Mouse (Mus musculus): ENCODE results near the gene Galntl5.
"Not testable (repeated sequence)": the region's sequence is repeated elsewhere in the genome, so short reads cannot be mapped to it uniquely, and the experiment has no call there.

The Galntl5 gene

DNA sequence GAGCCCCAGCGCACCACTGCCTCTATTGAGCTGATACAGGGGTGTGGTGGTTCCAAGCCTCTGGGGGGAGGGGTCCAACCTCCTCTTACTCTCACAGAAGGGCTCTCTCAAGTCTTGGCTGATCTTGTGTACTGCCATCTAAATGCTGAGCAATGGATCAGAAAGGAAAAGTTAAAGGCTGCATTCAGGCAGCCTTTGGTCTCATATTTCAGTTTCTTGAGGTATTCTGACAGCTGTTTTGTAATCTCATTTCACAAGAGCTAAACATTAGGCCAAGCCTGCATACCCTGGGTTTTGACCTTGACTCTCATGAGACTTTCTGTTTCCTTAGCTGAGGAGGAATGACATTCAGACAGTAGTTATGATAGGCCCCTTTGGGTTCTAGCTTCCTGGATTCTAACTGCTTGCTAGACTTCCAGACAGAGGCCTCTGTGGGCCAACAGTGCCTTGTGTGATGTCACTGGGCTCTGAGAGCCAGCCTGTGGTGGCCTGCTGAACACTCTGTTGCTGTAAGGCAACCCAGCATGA, at the start of gene Galntl5:
Gene Galntl5, plus strand, starts transcription at position 457 of the 528 bp plus-strand sequence.
- DNase-seq: no peak

- no peak for DNase-seq
These were observed 34.6 kb upstream of the Galntl5 start for GRCm38 (mm10) chr5:25146705-25147104.

DNA sequence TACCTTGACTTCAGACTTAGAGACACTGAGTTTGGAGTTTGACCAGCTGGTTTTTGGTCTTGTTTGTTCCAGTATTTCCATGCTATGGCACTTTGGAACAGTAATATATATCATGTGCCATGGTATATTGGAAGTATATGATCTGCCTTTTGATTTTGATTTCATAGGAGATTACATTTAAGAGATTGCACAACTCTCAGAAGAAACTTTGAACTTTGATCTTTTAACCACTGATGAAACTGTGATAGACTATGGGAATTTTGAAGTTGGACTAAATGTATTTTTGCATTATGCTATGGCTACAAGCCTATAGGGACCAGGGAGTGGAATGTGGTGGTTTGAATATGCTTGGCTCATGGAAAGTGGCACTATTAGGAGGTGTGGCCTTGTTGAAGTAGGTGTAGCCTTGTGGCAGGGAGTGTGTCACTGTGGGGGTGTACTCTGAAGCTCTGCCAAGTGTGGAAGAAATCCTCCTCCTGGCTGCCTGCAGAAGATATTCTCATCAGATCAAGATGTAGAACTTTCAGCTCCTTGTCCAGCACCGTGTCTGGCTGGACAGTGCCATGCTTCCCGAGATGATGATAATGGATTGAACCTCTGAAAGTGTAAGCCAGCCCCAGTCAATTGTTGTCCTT, 31.8 kb upstream of the Galntl5 start:
- DNase-seq: no peak

- DNase-seq: no peak
These were observed 27.8 kb upstream of the Galntl5 start for GRCm38 (mm10) chr5:25153491-25153890.

GRCm38 (mm10) chr5:25153996-25154395, 27.3 kb upstream of the Galntl5 start:
- DNase-seq: no peak

DNA sequence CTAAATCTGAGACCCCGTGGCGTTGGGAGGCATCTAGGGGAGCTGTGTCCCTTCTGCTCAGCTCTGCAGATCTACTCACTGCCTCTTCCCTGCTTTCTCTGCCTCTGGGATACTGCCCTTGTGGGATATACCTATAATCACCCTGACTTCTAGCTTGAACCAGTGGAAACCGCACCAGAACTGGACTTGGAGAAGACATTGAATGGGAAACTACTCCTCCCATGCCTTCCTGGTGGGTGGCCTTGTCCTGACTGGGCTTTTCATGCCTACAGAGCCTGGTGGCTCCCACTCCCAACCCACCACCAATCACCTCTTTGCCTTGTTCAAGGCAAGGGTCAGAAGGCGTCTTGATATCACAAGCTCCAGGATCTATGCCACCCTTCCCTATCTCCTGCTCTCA, 26.4 kb upstream of the Galntl5 start:
- no peak for DNase-seq

DNA sequence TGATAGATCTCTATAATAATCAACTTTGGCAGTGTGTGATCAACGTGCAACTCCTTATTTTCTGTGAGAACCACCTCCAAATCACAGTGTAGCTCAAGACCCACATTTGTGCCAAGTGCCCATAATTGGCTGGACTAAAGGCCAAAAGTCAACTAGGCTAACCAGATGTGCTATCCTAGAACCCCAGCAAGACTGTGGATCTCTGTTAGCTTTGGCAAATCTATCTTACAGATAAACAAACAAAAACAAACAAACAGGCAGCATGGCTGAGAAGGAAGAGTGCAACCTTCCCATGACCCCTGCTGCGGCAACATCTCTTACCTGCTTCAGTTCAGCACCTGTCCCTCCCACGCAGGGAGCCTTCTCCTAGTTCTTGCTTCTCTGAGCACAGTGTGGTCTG, 25.9 kb upstream of the Galntl5 start:
- DNase-seq: no peak

DNA sequence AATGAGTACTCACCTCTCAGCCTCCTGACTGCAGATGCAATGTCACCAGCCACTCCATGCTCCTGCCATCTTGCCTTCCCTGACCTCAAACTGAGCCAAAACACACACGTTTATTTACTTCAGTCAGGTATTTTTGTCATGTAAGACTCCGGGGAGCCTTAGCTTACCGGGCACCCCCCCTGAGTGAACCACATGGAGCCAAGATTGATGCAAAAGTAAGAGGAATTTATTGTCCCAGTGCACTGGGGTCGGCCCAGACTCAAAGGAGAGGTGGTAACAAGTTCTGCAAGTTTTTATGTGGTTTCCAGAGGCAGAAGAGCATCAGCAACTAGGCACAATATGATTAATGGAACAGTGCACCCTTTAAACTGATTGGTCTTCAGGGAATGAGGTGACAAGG, 24.1 kb upstream of the Galntl5 start:
- no peak for DNase-seq

DNA sequence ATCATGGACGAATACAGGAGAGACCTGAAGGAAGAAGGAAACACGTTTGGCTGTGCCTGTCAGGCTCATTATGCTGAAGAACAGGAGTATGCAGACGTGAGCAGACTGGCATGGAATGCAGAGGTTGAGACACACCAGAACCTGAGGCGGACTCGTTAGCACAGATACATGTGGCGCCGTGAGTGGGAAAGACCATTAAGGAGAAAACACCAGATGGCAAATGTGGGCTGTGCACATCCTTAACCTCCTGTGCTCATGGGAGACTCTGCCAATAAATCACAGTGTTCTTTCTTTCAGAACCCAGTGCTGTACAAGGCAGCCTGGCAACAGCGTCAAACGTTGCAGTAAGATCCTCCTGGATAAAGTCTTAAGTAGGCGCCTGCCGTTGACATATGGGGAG, 20.7 kb upstream of the Galntl5 start:
- peak; percentile 10 to 12 for DNase-seq

DNA sequence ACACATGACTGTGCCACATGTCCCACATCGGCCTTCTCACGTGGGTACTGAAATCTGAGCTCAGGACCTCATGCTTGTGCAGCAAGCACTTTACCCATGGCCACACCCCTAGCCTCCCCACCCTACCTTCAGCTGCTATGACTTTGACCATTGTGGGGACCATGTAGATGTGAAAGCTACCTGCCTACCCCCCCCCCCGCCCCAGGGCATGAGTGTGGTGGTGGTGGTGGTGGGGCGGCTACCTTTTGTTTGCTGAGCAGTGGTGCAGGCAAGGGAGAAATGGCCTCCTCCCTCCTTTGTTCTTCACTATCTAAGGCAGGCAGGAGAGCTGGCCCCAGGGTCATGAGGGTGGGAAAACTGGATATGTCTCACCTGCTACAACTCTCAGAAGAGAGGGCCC, 18.3 kb upstream of the Galntl5 start:
- DNase-seq: no peak

- DNase-seq: no peak
These were observed 17.3 kb upstream of the Galntl5 start for GRCm38 (mm10) chr5:25163938-25164337.

GRCm38 (mm10) chr5:25164341-25164740, 16.9 kb upstream of the Galntl5 start:
- no peak for DNase-seq

DNA sequence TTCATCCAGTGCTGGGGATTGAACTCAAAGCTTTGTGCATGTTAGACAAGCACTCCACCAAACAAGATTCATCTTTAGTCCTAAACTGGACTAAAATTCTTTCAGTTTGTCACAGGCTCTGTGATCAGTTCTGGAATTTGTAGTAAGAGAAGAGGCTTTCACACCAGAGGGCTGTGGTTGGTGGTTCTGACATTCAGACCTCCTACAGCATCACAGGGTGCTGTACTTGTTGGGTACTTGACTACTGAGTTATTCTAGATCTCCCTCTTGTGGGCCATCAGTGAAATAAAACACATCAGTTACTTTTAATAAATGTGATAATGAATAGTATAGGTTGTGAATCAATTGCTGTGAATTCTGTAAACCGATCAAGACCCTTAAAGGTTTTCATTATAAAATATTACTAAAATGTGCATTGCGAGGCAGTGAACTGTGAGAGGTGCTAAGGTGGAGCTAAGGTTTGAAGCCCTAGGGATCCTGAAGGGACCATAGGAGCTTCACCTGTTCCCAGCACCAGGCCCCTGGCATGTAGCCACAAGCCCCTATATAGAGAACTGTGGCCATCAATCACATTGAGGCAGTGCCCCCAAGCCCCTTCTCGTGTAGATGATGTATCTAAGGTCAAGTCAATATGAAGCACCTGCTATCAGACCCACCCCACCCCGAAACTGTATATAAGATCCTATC, 16.0 kb upstream of the Galntl5 start:
- DNase-seq: no peak

GRCm38 (mm10) chr5:25165789-25166135, 15.5 kb upstream of the Galntl5 start:
- no peak for DNase-seq

GRCm38 (mm10) chr5:25166665-25167064, 14.6 kb upstream of the Galntl5 start:
- no peak for DNase-seq

DNA sequence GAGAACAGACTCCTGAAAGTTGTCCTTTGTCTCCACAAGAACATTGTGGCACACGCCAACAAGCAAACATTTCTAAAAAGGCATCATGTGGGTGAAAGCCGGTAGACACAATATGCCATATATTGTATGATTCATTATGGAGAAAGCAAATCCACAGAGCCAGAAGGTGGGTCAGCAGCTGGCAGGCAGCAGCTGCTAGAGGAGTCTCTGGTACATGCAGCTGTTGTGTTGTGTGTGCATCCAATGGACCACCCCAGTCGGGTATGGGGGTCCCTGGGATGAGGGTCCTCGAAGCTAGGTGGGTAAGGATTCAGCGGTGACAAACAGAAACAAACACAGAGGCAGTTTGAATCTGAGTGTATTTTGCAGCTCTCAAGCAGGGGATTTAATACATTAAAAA, 3.3 kb upstream of the Galntl5 start:
- not testable (repeated sequence) for DNase-seq

DNA sequence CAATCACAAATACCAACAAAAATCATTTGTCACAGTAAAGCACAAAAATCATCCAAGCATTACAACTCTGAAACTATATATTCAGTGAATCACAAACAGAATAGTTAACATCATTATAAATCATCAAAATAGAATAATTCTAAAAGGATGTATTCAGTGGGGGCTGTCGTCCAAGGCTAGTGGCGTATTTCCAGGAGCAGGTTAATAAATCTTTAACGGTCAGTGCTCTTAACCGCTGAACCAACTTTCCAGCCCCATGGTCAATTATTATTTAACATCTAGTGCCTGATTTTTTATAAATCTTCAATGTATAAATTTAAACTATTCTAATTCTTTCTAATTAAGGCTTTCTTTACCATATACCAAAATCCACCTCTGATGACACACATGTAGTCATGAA, 2.7 kb upstream of the Galntl5 start:
- DNase-seq: not testable (repeated sequence)

- no peak for DNase-seq
These were observed 2.0 kb upstream of the Galntl5 start for GRCm38 (mm10) chr5:25179284-25179683.

GRCm38 (mm10) chr5:25179936-25180488, 1.2 kb upstream of the Galntl5 start:
- no peak for DNase-seq

DNA sequence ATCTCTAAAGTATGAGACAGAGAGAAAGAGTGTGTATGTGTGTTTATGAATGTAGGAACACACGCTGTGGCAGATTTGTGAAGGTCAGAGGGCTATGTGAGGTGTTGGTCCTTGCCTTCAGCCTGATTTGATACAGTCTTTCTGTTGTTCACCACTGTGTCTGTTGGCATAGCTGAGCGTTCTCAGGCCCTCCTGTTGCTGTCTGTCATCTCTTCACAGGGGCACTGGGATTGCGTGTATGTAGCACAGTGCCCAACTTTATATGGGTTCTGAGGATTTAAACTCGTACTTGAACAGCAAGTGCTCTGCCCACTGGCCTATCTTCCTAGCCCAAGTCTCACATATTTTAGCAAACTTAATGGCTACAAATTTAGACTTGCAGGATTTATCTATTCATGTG, 2.3 kb downstream of the Galntl5 start:
- DNase-seq: no peak

DNA sequence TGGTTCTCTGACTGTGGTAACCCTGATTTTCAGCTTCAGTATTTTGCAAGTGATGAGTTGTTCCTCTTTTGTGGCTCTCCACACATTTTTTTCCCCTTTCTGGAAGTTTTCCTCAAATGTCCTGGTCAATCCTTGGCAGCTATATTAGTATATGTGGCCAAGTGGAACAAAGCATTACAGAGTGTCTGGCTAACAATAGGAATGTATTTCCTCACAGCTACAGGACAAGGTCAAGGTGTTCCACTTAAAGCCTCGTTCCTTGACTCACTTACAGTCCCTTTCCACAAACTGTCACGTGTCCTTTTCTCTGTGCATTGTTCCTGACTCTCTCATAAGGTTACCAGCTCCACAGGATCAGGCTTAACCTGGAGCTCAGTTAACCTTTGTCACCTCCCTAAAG, 3.3 kb downstream of the Galntl5 start:
- DNase-seq: no peak

GRCm38 (mm10) chr5:25187727-25188126, 6.5 kb downstream of the Galntl5 start:
- DNase-seq: no peak

DNA sequence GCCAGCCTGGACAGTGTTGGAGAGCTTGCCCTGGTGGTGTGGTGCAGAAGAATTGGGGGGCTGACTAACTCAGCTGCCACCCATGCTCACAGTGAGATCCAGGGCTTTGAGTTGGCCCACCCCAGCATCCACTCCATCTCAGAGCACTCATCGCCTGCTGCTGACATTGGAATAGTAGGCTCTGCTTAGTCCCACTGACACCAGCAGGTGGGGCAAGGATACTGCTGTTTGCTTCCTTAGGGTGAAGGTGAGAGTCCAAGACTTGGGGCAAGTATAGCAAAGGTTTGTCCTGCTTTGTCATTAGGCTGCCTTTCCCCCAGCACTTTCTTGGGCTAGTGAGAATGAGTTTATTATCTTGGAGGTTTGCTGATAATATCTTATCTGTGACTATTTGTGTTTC, 7.5 kb downstream of the Galntl5 start:
- no peak for DNase-seq

DNA sequence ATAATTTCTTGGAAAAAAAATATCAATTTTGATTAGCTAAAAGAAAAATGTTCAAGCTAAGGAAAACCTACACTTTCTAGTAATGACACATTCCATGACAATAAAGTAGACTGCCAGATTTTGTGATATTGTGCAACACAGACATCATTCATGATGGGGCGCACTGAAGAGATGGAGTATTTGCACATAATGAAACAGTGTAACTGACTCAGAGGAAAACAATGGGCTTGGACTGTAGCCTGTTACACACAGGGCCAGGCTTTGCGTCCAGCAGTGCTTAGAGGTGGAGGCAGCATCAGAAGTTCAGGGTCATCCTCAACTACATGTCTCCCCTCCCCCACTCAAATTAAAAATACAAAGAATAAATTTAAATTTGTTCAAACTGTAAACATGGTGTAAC, 9.3 kb downstream of the Galntl5 start:
- no peak for DNase-seq

Measured in cerebellum, adult 18-20 months (tissue).